Mouse (Mus musculus) intestine, embryonic 16.5 days (tissue): ENCODE measurements around the gene Spryd4. TPM values are rescaled to one million over a fixed set of nuclear protein-coding genes. Genes with fewer than 3 reads are reported as not detected.
A peak's percentile ranks its signal among the peaks of the same experiment; 100 is the strongest.

ENCODE experiments used
- ATAC-seq: fragments of 200-750 bp; cut with Nextera tagmentation; 2 replicates; pipeline ENCODE4 v1.8.0; 2017; ENCODE audit warnings: moderate TSS enrichment, moderate library complexity
- H3K27ac ChIP-seq: fragments of 300-500 bp; sonication (generic); 2 replicates; pipeline ENCODE4 v1.5.1; 2014; ENCODE audit warnings: mild to moderate bottlenecking, low read length
- H3K27me3 ChIP-seq: fragments of 300-500 bp; sonication (generic); replicated peaks from 2 replicates; pipeline ENCODE4 v1.6.1; 2014; ENCODE audit warnings: low read length, control low read depth, mixed read lengths; ENCODE audit not compliant: control insufficient read depth, insufficient read depth
- H3K36me3 ChIP-seq: fragments of 300-500 bp; sonication (generic); 2 replicates; pipeline ENCODE4 v1.6.1; 2014; ENCODE audit warnings: low read length, control low read depth; ENCODE audit not compliant: control insufficient read depth, insufficient read depth
- H3K4me1 ChIP-seq: fragments of 300-500 bp; sonication (generic); 2 replicates; pipeline ENCODE4 v1.6.1; 2014; ENCODE audit warnings: low read length, control low read depth, mixed read lengths; ENCODE audit not compliant: control insufficient read depth, insufficient read depth
- H3K4me2 ChIP-seq: fragments of 300-500 bp; sonication (generic); 2 replicates; pipeline ENCODE4 v1.6.1; 2014; ENCODE audit warnings: low read depth, low read length, control low read depth
- H3K4me3 ChIP-seq: fragments of 300-500 bp; sonication (generic); 2 replicates; pipeline ENCODE4 v1.5.1; 2014; ENCODE audit warnings: mild to moderate bottlenecking, low read length
- H3K9ac ChIP-seq: fragments of 300-500 bp; sonication (generic); 2 replicates; pipeline ENCODE4 v1.6.1; 2014; ENCODE audit warnings: low read depth, low read length
- H3K9me3 ChIP-seq: fragments of 300-500 bp; sonication (generic); 2 replicates; pipeline ENCODE4 v1.6.1; 2016; ENCODE audit warnings: low read length, control low read depth; ENCODE audit not compliant: control insufficient read depth
- WGBS: fragments of 180-500 bp; shearing (Covaris S2); extraction: QIAGEN DNeasy Blood & Tissue Kit; methylation state at CpG from one replicate; pipeline ENCODE4 v1.1.7; 2014; 5-methylcytosine and 5-hydroxymethylcytosine counted together
- polyA plus RNA-seq: library from polyadenylated mRNA; unstranded; fragments of >200 nt; fragmentation: Nextera tagmentation; extraction: Ambion mirVana; gene quantifications from 2 replicates; pipeline ENCODE4 v1.2.1, GENCODE M21; 2015

Gene Spryd4
- polyA plus RNA-seq, 1 experiment from 2014 or later: 40.1 TPM

DNA sequence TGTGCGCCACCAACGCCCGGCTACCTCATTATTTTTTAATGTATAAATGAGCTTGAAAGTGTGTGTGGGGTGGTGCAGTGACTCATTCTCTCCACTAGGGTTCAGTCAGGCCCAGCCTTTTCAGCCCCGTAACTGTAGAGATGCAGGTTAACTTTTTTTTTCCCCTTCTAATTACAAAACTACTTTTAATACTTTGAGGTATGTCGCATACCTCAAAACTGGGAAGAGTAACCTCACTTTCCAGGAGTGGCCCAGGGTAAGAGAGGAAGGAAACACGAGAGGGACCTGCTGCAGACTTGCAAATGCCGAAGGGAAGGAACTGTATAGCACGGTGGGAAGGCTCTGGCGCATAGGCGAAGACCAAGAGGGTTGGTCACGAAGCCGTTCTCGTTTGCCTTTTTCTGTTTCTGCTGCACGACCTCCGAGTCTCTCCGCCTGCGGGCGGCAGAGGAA, 1.3 kb upstream of the Spryd4 start:
- Histone ChIP-seq H3K4me3 (peak overlapping the region; percentile 37), H3K36me3 (no peaks in the 10 kb centered on the region; the same call in 1 of the 2 replicates), H3K27me3 (no peaks in the 10 kb centered on the region), H3K9me3 (no peaks in the 10 kb centered on the region), H3K9ac (peak overlapping the region; percentile 58), H3K27ac (no peak overlapping the region), H3K4me1 (peaks cover 11% of the 10 kb centered on the region; the same call in 1 of the 2 replicates), H3K4me2 (peak overlapping the region; percentile 59)
- under 1% methylated on average over 18 of the region's 18 CpGs for WGBS
- peak; percentile 47; the same call in 1 of the 2 replicates for ATAC-seq

DNA sequence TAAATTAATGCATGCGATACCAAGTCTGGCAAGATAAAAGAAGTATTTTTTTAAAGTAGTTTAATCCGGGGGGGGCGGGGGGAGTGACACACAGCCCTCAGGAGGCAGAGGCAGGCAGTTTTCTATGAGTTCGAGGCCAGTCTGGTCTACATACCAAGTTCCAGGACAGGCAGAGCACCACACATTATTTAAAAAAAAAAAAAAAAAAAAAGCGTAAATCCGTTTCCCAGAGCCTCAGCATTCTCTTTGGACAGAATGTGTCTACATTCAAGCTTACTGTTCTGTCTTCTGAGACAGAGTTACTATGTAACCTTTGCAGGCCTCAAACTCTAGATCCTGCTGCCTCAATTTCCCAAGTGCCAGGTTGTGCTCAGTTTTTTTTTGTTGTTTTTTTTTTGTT, 541 bp upstream of the Spryd4 start:
- Histone ChIP-seq H3K9ac (no peak overlapping the region), H3K27ac (no peak overlapping the region), H3K9me3 (no peaks in the 10 kb centered on the region), H3K4me2 (peak overlapping the region; percentile 89), H3K4me1 (peaks cover 11% of the 10 kb centered on the region; the same call in 1 of the 2 replicates), H3K27me3 (no peaks in the 10 kb centered on the region), H3K4me3 (peak overlapping the region; percentile 58), H3K36me3 (no peaks in the 10 kb centered on the region; the same call in 1 of the 2 replicates)
- WGBS: 52% methylated on average over 6 of the region's 6 CpGs
- ATAC-seq: peak; percentile 12; the same call in 1 of the 2 replicates

DNA sequence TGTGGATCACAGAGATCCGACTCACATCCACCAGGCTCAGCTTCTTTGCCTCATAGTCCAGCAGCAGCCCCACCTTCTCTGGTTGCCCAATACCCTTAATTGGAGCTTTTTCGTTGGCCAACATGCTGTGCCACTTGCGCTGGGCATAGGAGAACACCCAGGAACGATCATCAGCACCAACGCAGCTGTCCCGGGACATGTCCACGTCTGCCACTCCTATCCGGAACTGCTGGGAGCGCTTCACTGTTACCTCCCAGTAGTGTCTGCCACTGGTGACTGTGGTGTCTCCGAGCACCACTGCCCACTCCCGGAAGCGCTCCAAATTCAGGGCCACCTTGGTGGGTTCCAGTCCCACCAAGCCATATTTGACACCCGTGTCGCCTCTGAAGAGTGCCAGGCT, 653 bp downstream of the Spryd4 start:
- Histone ChIP-seq H3K9ac (peak overlapping the region; percentile 70), H3K27ac (no peak overlapping the region), H3K36me3 (no peaks in the 10 kb centered on the region; the same call in 1 of the 2 replicates), H3K4me3 (peak overlapping the region; percentile 58), H3K9me3 (no peaks in the 10 kb centered on the region), H3K27me3 (no peaks in the 10 kb centered on the region), H3K4me2 (peak overlapping the region; percentile 89), H3K4me1 (peaks cover 11% of the 10 kb centered on the region; the same call in 1 of the 2 replicates)
- 17% methylated on average over 14 of the region's 14 CpGs for WGBS
- ATAC-seq: peak; percentile 33

DNA sequence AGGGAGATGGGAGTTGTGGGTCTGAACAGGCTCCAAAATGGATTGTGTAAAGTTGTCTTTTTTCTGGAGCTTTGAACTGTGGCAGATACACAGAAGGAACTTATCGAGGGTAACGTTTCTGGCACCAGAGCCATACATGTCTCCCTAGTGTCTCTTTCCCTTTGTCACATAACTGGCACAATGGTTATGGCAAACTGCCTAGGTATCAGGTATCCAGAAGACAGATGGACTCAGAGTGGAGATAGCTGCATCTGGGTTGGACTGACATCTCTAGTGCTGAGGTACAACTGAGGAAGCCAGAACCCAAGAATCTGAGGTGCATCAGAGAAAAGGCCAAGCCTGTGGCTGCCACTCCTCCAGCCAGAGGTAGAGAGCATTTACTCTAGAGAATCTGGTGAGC, 1.5 kb downstream of the Spryd4 start:
- 92% methylated on average over 2 of the region's 2 CpGs for WGBS
- no peaks in the 10 kb centered on the region; the same call in 1 of the 2 replicates for H3K36me3 ChIP-seq
- H3K4me1 ChIP-seq: peaks cover 11% of the 10 kb centered on the region; the same call in 1 of the 2 replicates
- no peaks in the 10 kb centered on the region for H3K9me3 ChIP-seq
- peak overlapping the region; percentile 1; the same call in 1 of the 2 replicates for H3K9ac ChIP-seq
- no peak overlapping the region for H3K4me3 ChIP-seq
- no peak for ATAC-seq
- H3K4me2 ChIP-seq: no peak overlapping the region
- no peak overlapping the region for H3K27ac ChIP-seq
- no peaks in the 10 kb centered on the region for H3K27me3 ChIP-seq

DNA sequence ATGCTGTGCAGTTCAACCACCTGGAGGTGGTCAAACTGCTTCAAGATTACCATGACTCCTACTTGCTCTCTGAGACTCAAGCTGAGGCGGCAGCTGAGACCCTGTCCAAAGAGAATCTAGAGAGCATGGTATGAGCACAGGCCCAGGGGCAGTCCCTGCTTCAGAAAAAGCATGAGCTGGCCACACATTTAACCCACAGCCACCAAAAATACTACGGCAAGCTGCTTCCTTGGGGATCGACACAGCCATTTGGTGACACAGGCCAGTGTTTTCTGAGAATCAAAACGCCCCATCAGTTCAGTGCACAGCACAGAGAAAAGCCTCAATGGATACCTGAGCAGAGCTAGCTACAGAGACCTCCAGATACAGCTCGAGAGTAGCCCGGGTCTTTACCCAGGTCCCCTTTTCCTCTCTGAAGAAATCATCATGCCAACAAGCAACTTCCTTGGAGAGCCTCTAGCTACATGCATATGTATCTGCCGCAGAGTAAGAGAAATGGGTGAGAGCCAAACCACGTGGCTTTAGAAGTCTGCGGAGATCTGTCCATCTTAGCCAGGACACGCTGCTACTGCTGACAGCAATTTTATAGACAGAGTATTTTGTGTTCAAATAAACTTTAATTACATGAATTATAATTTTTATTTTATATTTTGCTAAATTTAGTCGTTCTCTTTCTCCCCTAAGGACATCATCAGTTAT, 2.1 kb downstream of the Spryd4 start:
- ATAC-seq: no peak
- H3K27ac ChIP-seq: no peak overlapping the region
- H3K4me3 ChIP-seq: no peak overlapping the region
- H3K4me2 ChIP-seq: no peak overlapping the region
- H3K9me3 ChIP-seq: no peaks in the 10 kb centered on the region
- no peaks in the 10 kb centered on the region for H3K27me3 ChIP-seq
- no peaks in the 10 kb centered on the region; the same call in 1 of the 2 replicates for H3K36me3 ChIP-seq
- peaks cover 11% of the 10 kb centered on the region; the same call in 1 of the 2 replicates for H3K4me1 ChIP-seq
- no peak overlapping the region for H3K9ac ChIP-seq
- 92% methylated on average over 11 of the region's 11 CpGs for WGBS

DNA sequence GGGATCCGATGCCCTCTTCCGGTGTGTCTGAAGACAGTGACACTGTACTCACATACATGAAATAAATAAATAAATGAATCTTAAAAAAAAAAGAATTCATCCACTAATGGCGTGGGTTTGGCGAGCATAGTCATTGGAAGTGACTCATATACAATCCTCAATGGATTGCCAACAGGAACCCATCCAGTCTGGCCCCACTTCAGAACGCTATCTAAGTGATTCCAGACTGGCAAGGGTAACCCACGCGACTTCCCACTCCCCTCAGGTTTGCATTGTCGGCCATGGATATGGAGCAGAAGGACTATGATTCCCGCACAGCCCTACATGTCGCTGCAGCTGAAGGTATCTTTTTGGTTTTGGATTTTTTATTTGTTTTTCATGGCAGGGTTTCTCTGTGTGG, 3.3 kb downstream of the Spryd4 start:
- Histone ChIP-seq H3K4me3 (no peak overlapping the region), H3K27me3 (no peaks in the 10 kb centered on the region), H3K4me2 (no peak overlapping the region), H3K27ac (no peak overlapping the region), H3K9me3 (no peaks in the 10 kb centered on the region), H3K36me3 (no peaks in the 10 kb centered on the region; the same call in 1 of the 2 replicates), H3K9ac (no peak overlapping the region), H3K4me1 (peaks cover 11% of the 10 kb centered on the region; the same call in 1 of the 2 replicates)
- 93% methylated on average over 10 of the region's 10 CpGs for WGBS
- ATAC-seq: no peak

DNA sequence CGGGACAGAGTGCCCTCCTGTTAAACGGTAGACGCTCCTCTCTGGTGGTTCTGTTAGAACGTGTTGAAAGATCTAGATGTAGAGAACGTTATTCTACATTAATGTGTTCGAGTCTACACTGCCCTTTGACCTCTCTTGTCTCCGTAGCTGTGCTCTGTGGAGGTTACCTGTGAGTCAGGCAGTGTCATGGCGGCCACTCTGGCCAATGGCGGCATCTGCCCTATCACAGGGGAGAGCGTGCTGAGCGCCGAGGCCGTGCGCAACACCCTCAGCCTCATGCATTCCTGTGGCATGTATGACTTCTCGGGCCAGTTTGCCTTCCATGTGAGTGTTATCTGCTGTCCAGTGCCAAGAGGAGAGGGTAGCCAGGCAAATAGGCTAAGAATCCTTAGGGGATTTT, 6.7 kb downstream of the Spryd4 start:
- Histone ChIP-seq H3K36me3 (no peaks in the 10 kb centered on the region; the same call in 1 of the 2 replicates), H3K4me1 (no peaks in the 10 kb centered on the region), H3K9me3 (no peaks in the 10 kb centered on the region), H3K4me2 (no peak overlapping the region), H3K27me3 (no peaks in the 10 kb centered on the region), H3K9ac (no peak overlapping the region), H3K27ac (no peak overlapping the region), H3K4me3 (no peak overlapping the region)
- ATAC-seq: no peak
- WGBS: 73% methylated on average over 15 of the region's 15 CpGs

DNA sequence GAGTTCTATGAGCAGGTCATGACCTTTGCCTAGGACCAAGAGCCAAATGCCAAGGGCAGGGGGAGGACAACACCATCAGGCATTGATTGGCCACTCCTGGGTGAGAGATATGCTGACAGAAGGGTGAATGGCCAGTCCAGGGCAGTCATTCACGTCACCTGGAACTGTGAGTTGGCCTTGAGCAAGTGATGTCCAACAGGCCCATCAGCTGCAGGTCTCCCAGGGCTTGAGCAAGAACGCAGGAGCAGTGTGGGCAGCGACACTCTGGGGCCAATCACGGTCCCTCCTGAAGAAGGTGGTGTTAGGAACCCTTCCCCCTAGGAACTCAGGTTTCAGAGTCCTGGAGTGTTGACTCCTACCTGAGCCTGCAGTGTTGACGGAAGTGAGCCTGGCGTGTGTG, 9.8 kb downstream of the Spryd4 start:
- peak; percentile 36; the same call in 1 of the 2 replicates for ATAC-seq
- 75% methylated on average over 6 of the region's 6 CpGs for WGBS
- 0 out of 2 replicates have a peak, but pooled peaks cover 3% of the 10 kb centered on the region for H3K27me3 ChIP-seq
- H3K9me3 ChIP-seq: no peaks in the 10 kb centered on the region
- H3K4me2 ChIP-seq: no peak overlapping the region
- H3K9ac ChIP-seq: no peak overlapping the region
- no peak overlapping the region for H3K4me3 ChIP-seq
- H3K4me1 ChIP-seq: no peaks in the 10 kb centered on the region
- H3K27ac ChIP-seq: no peak overlapping the region
- no peaks in the 10 kb centered on the region for H3K36me3 ChIP-seq

DNA sequence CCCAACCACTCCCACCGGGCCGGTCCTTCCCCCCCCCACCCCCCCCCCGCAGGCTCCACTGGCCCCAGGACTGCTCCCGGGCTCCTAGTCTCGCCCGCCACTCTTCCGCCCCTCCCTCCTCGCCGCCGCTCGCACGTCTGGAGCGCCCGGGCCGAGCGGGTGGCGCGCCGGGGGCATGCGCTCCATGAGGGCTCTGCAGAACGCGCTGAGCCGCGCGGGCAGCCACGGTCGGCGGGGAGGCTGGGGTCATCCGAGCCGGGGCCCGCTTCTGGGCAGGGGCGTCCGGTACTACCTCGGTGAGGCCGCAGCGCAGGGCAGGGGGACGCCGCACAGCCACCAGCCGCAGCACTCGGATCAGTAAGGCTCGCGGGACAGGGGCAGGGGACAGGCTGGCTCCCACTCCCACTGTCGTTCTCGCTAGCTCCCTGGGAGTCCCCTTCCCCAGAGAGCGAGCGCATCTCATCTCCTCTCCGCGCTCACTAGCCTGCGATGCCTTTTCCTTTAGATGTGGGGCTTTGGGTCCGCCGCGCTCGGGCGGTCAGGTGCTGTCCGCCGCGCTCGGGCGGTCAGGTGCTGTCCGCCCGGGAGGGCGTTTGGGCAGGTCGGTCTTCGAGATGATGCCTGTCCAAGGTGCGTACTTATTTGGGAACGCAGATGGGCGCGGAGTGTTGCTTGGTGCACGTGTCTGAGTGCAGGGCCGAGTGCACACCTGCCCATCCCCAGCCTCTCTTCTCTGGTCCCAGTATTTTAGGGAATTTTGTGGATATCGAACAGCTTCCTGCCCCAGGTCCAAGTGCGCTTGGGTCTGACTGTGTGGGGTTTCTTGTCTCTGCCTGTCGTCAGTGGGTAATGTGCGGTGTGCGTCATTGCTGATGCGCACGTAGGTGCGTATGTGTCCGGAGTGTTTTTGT, 16.8 kb downstream of the Spryd4 start:
- H3K4me2 ChIP-seq: peak overlapping the region; percentile 99
- no peaks in the 10 kb centered on the region for H3K36me3 ChIP-seq
- H3K9ac ChIP-seq: peak overlapping the region; percentile 74
- WGBS: under 1% methylated on average over 74 of the region's 79 CpGs
- H3K9me3 ChIP-seq: no peaks in the 10 kb centered on the region
- peak overlapping the region; percentile 74 for H3K4me3 ChIP-seq
- ATAC-seq: peak; percentile 95
- H3K27me3 ChIP-seq: peaks cover 16% of the 10 kb centered on the region
- H3K4me1 ChIP-seq: peaks cover 10% of the 10 kb centered on the region
- no peak overlapping the region for H3K27ac ChIP-seq
